ENCODE assay signal across 11 mouse cellular contexts in the genomic region with DNA sequence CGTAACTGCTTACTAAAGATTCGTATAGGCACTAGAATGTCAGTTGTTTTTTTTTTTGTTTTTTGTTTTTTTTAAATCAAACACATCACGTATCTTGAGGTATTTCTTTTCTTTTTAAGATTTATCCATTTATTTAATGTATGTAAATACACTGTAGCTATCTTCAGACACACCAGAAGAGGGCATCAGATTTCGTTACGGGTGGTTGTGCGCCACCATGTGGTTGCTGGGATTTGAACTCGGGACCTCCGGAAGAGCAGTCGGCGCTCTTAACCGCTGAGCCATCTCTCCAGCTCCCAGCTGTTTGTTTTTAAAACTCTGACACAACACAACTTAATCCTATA. TPM values are rescaled to one million over a fixed set of nuclear protein-coding genes. Genes with fewer than 3 reads are reported as not detected.
A peak's percentile ranks its signal among the peaks of the same experiment; 100 is the strongest.
DNase-seq lines count a peak whose midpoint lies in the region; ATAC-seq and TF ChIP-seq lines count a peak whose summit lies in the region.
"Not testable (repeated sequence)": the region's sequence is repeated elsewhere in the genome, so short reads cannot be mapped to it uniquely, and the experiment has no call there.
"Had no signal": no experiment of that assay in that cellular context is flagged by ENCODE, and none has a peak within 500 bp of the region (broad histone marks: within the 10 kb centered on the region; RNA-seq: fewer than 3 reads in every experiment).

No protein-coding gene starts in this region.

- H3K4me3 ChIP-seq in cortical plate, adult 2 months (ENCODE audit: insufficient read depth, low read length): peak overlapping the region; percentile 20
- H3K4me3 ChIP-seq in forebrain, embryonic 14.5 days (ENCODE audit: low read depth, low read length): peak overlapping the region; percentile 33
- peak overlapping the region; percentile 47 for H3K4me3 ChIP-seq in heart, postnatal 0 days (ENCODE audit: low read depth, low read length)
- H3K4me3 ChIP-seq in kidney, adult 2 months (ENCODE audit: insufficient read depth, low read depth, low read length): peak overlapping the region; percentile 56
- H3K4me3 ChIP-seq in liver, adult 2 months (ENCODE audit: insufficient read depth, low read depth, low read length): peak overlapping the region; percentile 34
- H3K4me3 ChIP-seq in macrophage (ENCODE audit: inconsistent target): peak overlapping the region; percentile 19
- peak overlapping the region; percentile 39 for H3K4me3 ChIP-seq in neural tube, embryonic 14.5 days (ENCODE audit: low read depth, low read length)

- not testable (repeated sequence) for TF ChIP-seq POLR2A in cortical plate, adult 2 months (IDR thresholded peaks at IDR 0.05; ENCODE audit: extremely low read depth, insufficient read depth, low read length); kidney, adult 2 months (IDR thresholded peaks at IDR 0.05; ENCODE audit: low read depth, low read length); liver, adult 2 months (IDR thresholded peaks at IDR 0.05; ENCODE audit: extremely low read depth, insufficient read depth, low read length)

- 12% methylated on average over 11 of the region's 11 CpGs for WGBS in forebrain, embryonic 14.5 days
- 14% methylated on average over 11 of the region's 11 CpGs for WGBS in heart, postnatal 0 days
- 9% methylated on average over 11 of the region's 11 CpGs for WGBS in kidney, adult 2 months
- 15% methylated on average over 11 of the region's 11 CpGs for WGBS in liver, adult 2 months
- 9% methylated on average over 11 of the region's 11 CpGs for WGBS in macrophage (ENCODE audit: missing documents)
- WGBS in neural tube, embryonic 14.5 days: 15% methylated on average over 11 of the region's 11 CpGs

- H3K27ac ChIP-seq in cortical plate, adult 2 months (ENCODE audit: insufficient read depth, low read length); forebrain, embryonic 14.5 days (ENCODE audit: low read depth, low read length); heart, postnatal 0 days (ENCODE audit: low read depth); kidney, adult 2 months (ENCODE audit: insufficient read depth, low read depth, low read length); liver, adult 2 months (replicated peaks; ENCODE audit: insufficient read depth, low read depth, low read length); macrophage; neural tube, embryonic 14.5 days (ENCODE audit: low read depth, low read length): not testable (repeated sequence)

- not testable (repeated sequence) for H3K4me1 ChIP-seq in cortical plate, adult 2 months (ENCODE audit: control insufficient read depth, insufficient read depth, low read length); forebrain, embryonic 14.5 days (ENCODE audit: control insufficient read depth, insufficient read depth, low read length); liver, adult 2 months (ENCODE audit: control insufficient read depth, insufficient read depth, low read length); neural tube, embryonic 14.5 days (ENCODE audit: control insufficient read depth, insufficient read depth, low read length)
- peaks cover 11% of the 10 kb centered on the region; the same call in 1 of the 2 replicates for H3K4me1 ChIP-seq in heart, postnatal 0 days (ENCODE audit: control insufficient read depth, insufficient read depth)
- H3K4me1 ChIP-seq in kidney, adult 2 months (ENCODE audit: control insufficient read depth, insufficient read depth, low read length): peaks cover 17% of the 10 kb centered on the region

- DNase-seq in forebrain, embryonic 14.5 days (ENCODE audit: low spot score); heart, postnatal 0 days (ENCODE audit: low spot score); kidney, adult 2 months; liver, adult 2 months (ENCODE audit: extremely low read depth, low read depth, low spot score): not testable (repeated sequence)

- peak overlapping the region; percentile 63 for H3K4me2 ChIP-seq in forebrain, embryonic 14.5 days (ENCODE audit: low read length)
- peak overlapping the region; percentile 79 for H3K4me2 ChIP-seq in heart, postnatal 0 days (ENCODE audit: low read depth, low read length)
- H3K4me2 ChIP-seq in neural tube, embryonic 14.5 days (ENCODE audit: low read depth, low read length): peak overlapping the region; percentile 60

- H3K79me2 ChIP-seq in liver, adult 2 months (ENCODE audit: control insufficient read depth, insufficient read depth, low read length); macrophage (ENCODE audit: inconsistent target): not testable (repeated sequence)

- H3K9me3 ChIP-seq in forebrain, embryonic 14.5 days (replicated peaks; ENCODE audit: control insufficient read depth, low read length); heart, postnatal 0 days (replicated peaks; ENCODE audit: control insufficient read depth, low read length); neural tube, embryonic 14.5 days (ENCODE audit: control insufficient read depth, low read length): not testable (repeated sequence)

- ATAC-seq in forebrain, embryonic 14.5 days; heart, postnatal 0 days (ENCODE audit: insufficient read depth, low read depth); neural tube, embryonic 14.5 days (ENCODE audit: low read depth): not testable (repeated sequence)

- not testable (repeated sequence) for TF ChIP-seq EP300 in heart, postnatal 0 days (IDR thresholded peaks at IDR 0.05; ENCODE audit: low read depth)

- H3K36me3 ChIP-seq in forebrain, embryonic 14.5 days (ENCODE audit: control insufficient read depth, insufficient read depth, low read length); heart, postnatal 0 days (replicated peaks; ENCODE audit: control insufficient read depth, insufficient read depth, low read length); kidney, adult 2 months (ENCODE audit: control insufficient read depth, insufficient read depth, low read length); liver, adult 2 months (ENCODE audit: control insufficient read depth, insufficient read depth, low read length); macrophage (ENCODE audit: inconsistent target); neural tube, embryonic 14.5 days (ENCODE audit: control insufficient read depth, insufficient read depth, low read length): not testable (repeated sequence)

- H3K27me3 ChIP-seq in forebrain, embryonic 14.5 days (replicated peaks; ENCODE audit: control insufficient read depth, insufficient read depth, low read length): peaks cover 19% of the 10 kb centered on the region; the same call in 1 of the 2 replicates
- not testable (repeated sequence) for H3K27me3 ChIP-seq in heart, postnatal 0 days (ENCODE audit: control insufficient read depth, insufficient read depth, low read length); kidney, adult 2 months (replicated peaks; ENCODE audit: control insufficient read depth, insufficient read depth, low read length); liver, adult 2 months (ENCODE audit: control insufficient read depth, insufficient read depth, low read length); neural tube, embryonic 14.5 days (ENCODE audit: control insufficient read depth, insufficient read depth, low read length)

- H3K9ac ChIP-seq in forebrain, embryonic 14.5 days (ENCODE audit: low read length); heart, postnatal 0 days (replicated peaks; ENCODE audit: low read depth, low read length); liver, adult 2 months (ENCODE audit: low read depth, low read length); neural tube, embryonic 14.5 days (replicated peaks; ENCODE audit: low read depth, low read length): not testable (repeated sequence)

- TF ChIP-seq CTCF in cortical plate, adult 2 months (IDR thresholded peaks at IDR 0.05; ENCODE audit: extremely low read depth, insufficient read depth, low read length): 0 out of 2 replicates have a peak, but pooled peaks have one; percentile 5
- TF ChIP-seq CTCF in heart, postnatal 0 days (IDR thresholded peaks at IDR 0.05; ENCODE audit: low read depth): peak; percentile 29
- TF ChIP-seq CTCF in kidney, adult 2 months (conservative IDR thresholded peaks at IDR 0.05; ENCODE audit: insufficient read depth, insufficient read length, low read depth, low read length): peak; percentile 33
- TF ChIP-seq CTCF in liver, adult 2 months (IDR thresholded peaks at IDR 0.05; ENCODE audit: low read depth, low read length): peak; percentile 43

RNA-seq across cellular contexts. Expression of gene Bspry, which starts 0.3 kb away (rescaled TPM):
- polyA plus RNA-seq in cortical plate, adult 2 months (2012; rRNA removed): 0.58 and 0.62 TPM in 2 replicates
- 0.53 and 0.54 TPM in 2 replicates for polyA plus RNA-seq in forebrain, embryonic 14.5 days (2014; fragmentation: Nextera tagmentation; extraction: Ambion mirVana)
- 0.27 TPM in 1 of 2 replicates, not detected in the other for total RNA-seq in heart, postnatal 0 days (2014; rRNA removed; ENCODE audit: low replicate concordance)
- 0.15 and 0.19 TPM in 2 replicates for polyA plus RNA-seq in heart, postnatal 0 days (2015; fragmentation: Nextera tagmentation; extraction: Ambion mirVana)
- polyA plus RNA-seq in kidney, adult 2 months (2012; rRNA removed): 51.1 and 52.4 TPM in 2 replicates
- 0.09 TPM in 1 of 2 replicates, not detected in the other for total RNA-seq in liver, adult 2 months (2014; rRNA removed)
- polyA plus RNA-seq in liver, adult 2 months (2012; rRNA removed): 0.19 and 0.26 TPM in 2 replicates
- under 1 TPM in 1 of 26 experiments, not detected in 25; 0.38 TPM for total RNA-seq in macrophage (2018; cell fraction: chromatin; rRNA removed)
- total RNA-seq in macrophage (2018; cell fraction: cytosol; rRNA removed): under 1 TPM in 20 of 26 experiments, not detected in 6; 0.06 to 0.32 (median 0.12) TPM
- total RNA-seq in macrophage (2018; cell fraction: nucleus; rRNA removed): under 1 TPM in 5 of 26 experiments, not detected in 21; 0.24 to 0.47 (median 0.33) TPM
- 0.13 to 0.17 TPM in 2 of 3 replicates, not detected in the other for polyA plus RNA-seq in macrophage (2018)
- polyA plus RNA-seq in neural tube, embryonic 14.5 days (2014; fragmentation: Nextera tagmentation; extraction: Ambion mirVana): 0.60 and 0.91 TPM in 2 replicates

RNA-seq across cellular contexts. Expression of gene Wdr31, which starts 8.9 kb away (rescaled TPM):
- polyA plus RNA-seq in cortical plate, adult 2 months (2012; rRNA removed): 6.1 and 8.3 TPM in 2 replicates
- 8.1 and 8.2 TPM in 2 replicates for polyA plus RNA-seq in forebrain, embryonic 14.5 days (2014; fragmentation: Nextera tagmentation; extraction: Ambion mirVana)
- total RNA-seq in heart, postnatal 0 days (2014; rRNA removed; ENCODE audit: low replicate concordance): 4.2 and 6.7 TPM in 2 replicates
- 1.6 and 2.3 TPM in 2 replicates for polyA plus RNA-seq in heart, postnatal 0 days (2015; fragmentation: Nextera tagmentation; extraction: Ambion mirVana)
- 10.5 and 12.3 TPM in 2 replicates for polyA plus RNA-seq in kidney, adult 2 months (2012; rRNA removed)
- total RNA-seq in liver, adult 2 months (2014; rRNA removed): 0.07 and 0.09 TPM in 2 replicates
- polyA plus RNA-seq in liver, adult 2 months (2012; rRNA removed): 0.07 TPM in 1 of 2 replicates, not detected in the other
- 1 to 10 TPM in 6 of 26 experiments, under 1 TPM in 5, not detected in 15; 0.33 to 2.1 (median 1.0) TPM for total RNA-seq in macrophage (2018; cell fraction: chromatin; rRNA removed)
- total RNA-seq in macrophage (2018; cell fraction: cytosol; rRNA removed): under 1 TPM in 19 of 26 experiments, not detected in 7; 0.05 to 0.37 (median 0.15) TPM
- 1 to 10 TPM in 1 of 26 experiments, under 1 TPM in 5, not detected in 20; 0.22 to 1.1 (median 0.40) TPM for total RNA-seq in macrophage (2018; cell fraction: nucleus; rRNA removed)
- polyA plus RNA-seq in macrophage (2018): 0.09 TPM in 1 of 3 replicates, not detected in the others
- 10.2 and 11.8 TPM in 2 replicates for polyA plus RNA-seq in neural tube, embryonic 14.5 days (2014; fragmentation: Nextera tagmentation; extraction: Ambion mirVana)
- total RNA-seq: monocyte, adult 5-6 weeks had no signal

RNA-seq across cellular contexts. Expression of gene Hdhd3, which starts 23.7 kb away (rescaled TPM):
- polyA plus RNA-seq in cortical plate, adult 2 months (2012; rRNA removed): 7.6 and 8.4 TPM in 2 replicates
- polyA plus RNA-seq in forebrain, embryonic 14.5 days (2014; fragmentation: Nextera tagmentation; extraction: Ambion mirVana): 12.8 and 13.8 TPM in 2 replicates
- 2.0 and 17.8 TPM in 2 replicates for total RNA-seq in heart, postnatal 0 days (2014; rRNA removed; ENCODE audit: low replicate concordance)
- polyA plus RNA-seq in heart, postnatal 0 days (2015; fragmentation: Nextera tagmentation; extraction: Ambion mirVana): 9.2 and 9.7 TPM in 2 replicates
- polyA plus RNA-seq in kidney, adult 2 months (2012; rRNA removed): 23.7 and 24.0 TPM in 2 replicates
- 14.0 and 14.9 TPM in 2 replicates for total RNA-seq in liver, adult 2 months (2014; rRNA removed)
- polyA plus RNA-seq in liver, adult 2 months (2012; rRNA removed): 61.4 and 73.7 TPM in 2 replicates
- 1 to 10 TPM in 11 of 26 experiments, under 1 TPM in 2, not detected in 13; 0.63 to 4.4 (median 2.5) TPM for total RNA-seq in macrophage (2018; cell fraction: chromatin; rRNA removed)
- 1 to 10 TPM in 22 of 26 experiments, under 1 TPM in 4; 0.33 to 3.1 (median 1.7) TPM for total RNA-seq in macrophage (2018; cell fraction: cytosol; rRNA removed)
- 1 to 10 TPM in 10 of 26 experiments, under 1 TPM in 6, not detected in 10; 0.55 to 2.7 (median 1.3) TPM for total RNA-seq in macrophage (2018; cell fraction: nucleus; rRNA removed)
- 1.3 to 3.1 TPM (median 1.4 TPM) in 3 replicates for polyA plus RNA-seq in macrophage (2018)
- polyA plus RNA-seq in neural tube, embryonic 14.5 days (2014; fragmentation: Nextera tagmentation; extraction: Ambion mirVana): 13.6 and 15.6 TPM in 2 replicates

RNA-seq across cellular contexts. Expression of gene Alad, which starts 40.2 kb away (rescaled TPM):
- polyA plus RNA-seq in cortical plate, adult 2 months (2012; rRNA removed): 36.0 and 38.0 TPM in 2 replicates
- polyA plus RNA-seq in forebrain, embryonic 14.5 days (2014; fragmentation: Nextera tagmentation; extraction: Ambion mirVana): 73.8 and 80.9 TPM in 2 replicates
- total RNA-seq in heart, postnatal 0 days (2014; rRNA removed; ENCODE audit: low replicate concordance): 61.1 and 82.4 TPM in 2 replicates
- polyA plus RNA-seq in heart, postnatal 0 days (2015; fragmentation: Nextera tagmentation; extraction: Ambion mirVana): 62.1 and 65.7 TPM in 2 replicates
- 194 and 206 TPM in 2 replicates for polyA plus RNA-seq in kidney, adult 2 months (2012; rRNA removed)
- total RNA-seq in liver, adult 2 months (2014; rRNA removed): 114 and 123 TPM in 2 replicates
- 328 and 437 TPM in 2 replicates for polyA plus RNA-seq in liver, adult 2 months (2012; rRNA removed)
- 1 to 10 TPM in 19 of 26 experiments, under 1 TPM in 7; 0.37 to 7.4 (median 2.8) TPM for total RNA-seq in macrophage (2018; cell fraction: chromatin; rRNA removed)
- 10 to 100 TPM in 11 of 26 experiments, 1 to 10 TPM in 15; 6.3 to 12.1 (median 9.3) TPM for total RNA-seq in macrophage (2018; cell fraction: cytosol; rRNA removed)
- total RNA-seq in macrophage (2018; cell fraction: nucleus; rRNA removed): 10 to 100 TPM in 1 of 26 experiments, 1 to 10 TPM in 24, under 1 TPM in 1; 0.79 to 13.2 (median 3.5) TPM
- 5.7 to 18.2 TPM (median 8.2 TPM) in 3 replicates for polyA plus RNA-seq in macrophage (2018)
- 69.9 and 79.0 TPM in 2 replicates for polyA plus RNA-seq in neural tube, embryonic 14.5 days (2014; fragmentation: Nextera tagmentation; extraction: Ambion mirVana)

RNA-seq across cellular contexts. Expression of gene Rnf183, which starts 44.5 kb away (rescaled TPM):
- 0.09 and 0.15 TPM in 2 replicates for polyA plus RNA-seq in cortical plate, adult 2 months (2012; rRNA removed)
- not detected in 2 replicates for polyA plus RNA-seq in forebrain, embryonic 14.5 days (2014; fragmentation: Nextera tagmentation; extraction: Ambion mirVana)
- total RNA-seq in heart, postnatal 0 days (2014; rRNA removed; ENCODE audit: low replicate concordance): not detected in 2 replicates
- not detected in 2 replicates for polyA plus RNA-seq in heart, postnatal 0 days (2015; fragmentation: Nextera tagmentation; extraction: Ambion mirVana)
- polyA plus RNA-seq in kidney, adult 2 months (2012; rRNA removed): 180 and 248 TPM in 2 replicates
- not detected in 2 replicates for total RNA-seq in liver, adult 2 months (2014; rRNA removed)
- not detected in 2 replicates for polyA plus RNA-seq in liver, adult 2 months (2012; rRNA removed)
- not detected for total RNA-seq in macrophage (2018; cell fraction: chromatin; rRNA removed)
- total RNA-seq in macrophage (2018; cell fraction: cytosol; rRNA removed): under 1 TPM in 1 of 26 experiments, not detected in 25; 0.10 TPM
- total RNA-seq in macrophage (2018; cell fraction: nucleus; rRNA removed): not detected
- polyA plus RNA-seq in macrophage (2018): not detected in 3 replicates
- polyA plus RNA-seq in neural tube, embryonic 14.5 days (2014; fragmentation: Nextera tagmentation; extraction: Ambion mirVana): 0.19 TPM in 1 of 2 replicates, not detected in the other
- total RNA-seq: adrenal gland, postnatal 14 days; heart, adult 8-10 months; layer of hippocampus, postnatal 10 days; monocyte, adult 5-6 weeks had no signal

Comparison
In these comparisons a context has a peak if more than half of its experiments do, and no peak if none do; other contexts are left out.
1. RNA of gene Bspry, which starts 0.3 kb away (polyA plus RNA-seq): 51.1 to 52.4 TPM in kidney, adult 2 months; 0.60 to 0.91 TPM in neural tube, embryonic 14.5 days, 0.58 to 0.62 TPM in cortical plate, adult 2 months, 0.53 to 0.54 TPM in forebrain, embryonic 14.5 days, 0.19 to 0.26 TPM in liver, adult 2 months, 0.13 to 0.17 TPM in macrophage and 0.15 to 0.19 TPM in heart, postnatal 0 days; every median in the first group is over 10 times any median in the second.
2. Peak in every context shown above with its lines, with median percentiles within 50 percentile points of each other: H3K4me3 ChIP-seq, CTCF ChIP-seq and H3K4me2 ChIP-seq.